Mouse (Mus musculus): Measurements from ENCODE around the gene Fam19a4. TPM values are rescaled to one million over a fixed set of nuclear protein-coding genes. Genes with fewer than 3 reads are reported as not detected.
"Not testable (repeated sequence)": the region's sequence is repeated elsewhere in the genome, so short reads cannot be mapped to it uniquely, and the experiment has no call there.

Fam19a4 gene
- polyA plus RNA-seq, 1 experiment from 2014 or later, result 8.0 TPM

GRCm38 (mm10) chr6:97005038-97005437 lies 55.2 kb downstream of the Fam19a4 start:
- Histone ChIP-seq H3K4me2 (ENCODE audit: low read length) (no peak overlapping the region), H3K9me3 (ENCODE audit: control insufficient read depth, low read length) (no peaks in the 10 kb centered on the region), H3K9ac (replicated peaks; ENCODE audit: low read length) (no peak overlapping the region), H3K27me3 (ENCODE audit: control insufficient read depth, insufficient read depth, low read length) (no peaks in the 10 kb centered on the region), H3K4me1 (ENCODE audit: control insufficient read depth, insufficient read depth, low read length) (no peaks in the 10 kb centered on the region), H3K36me3 (ENCODE audit: control insufficient read depth, insufficient read depth, low read length) (no peaks in the 10 kb centered on the region), H3K4me3 (replicated peaks; ENCODE audit: low read depth, low read length) (no peak overlapping the region), H3K27ac (replicated peaks; ENCODE audit: low read depth, low read length) (no peak overlapping the region)
- ATAC-seq (ENCODE audit: low FRiP score, low TSS enrichment), result no peak
- peak; percentile 87 for DNase-seq
- WGBS, result 20% methylated on average over 11 of the region's 11 CpGs

DNA sequence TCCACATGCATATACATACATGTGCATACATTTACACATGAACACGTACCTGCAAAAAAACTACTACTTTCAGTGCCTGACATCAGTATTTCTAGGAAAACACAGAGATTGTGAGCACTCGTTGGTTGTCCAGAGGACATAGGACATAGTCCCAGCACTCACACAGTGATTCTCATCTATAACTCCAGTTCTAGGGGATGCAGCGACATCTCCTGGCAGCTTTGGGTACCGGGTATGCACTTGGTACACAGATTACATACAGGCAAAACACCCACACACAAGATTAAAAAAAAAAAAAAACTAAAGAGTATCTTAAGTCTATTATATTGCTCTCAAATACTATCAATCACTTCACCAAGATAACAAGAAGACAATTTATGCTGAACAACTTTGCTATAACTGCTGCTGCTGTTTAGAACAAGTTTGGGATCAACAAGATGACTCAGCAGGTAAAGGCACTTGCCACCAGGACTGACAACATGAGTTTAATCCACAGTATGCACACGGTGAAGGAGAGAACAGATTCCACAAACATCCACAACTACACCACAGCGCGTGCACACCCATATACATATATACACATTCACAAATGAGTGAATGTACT lies 64.6 kb downstream of the Fam19a4 start:
- no peak overlapping the region for H3K27ac ChIP-seq (replicated peaks; ENCODE audit: low read depth, low read length)
- no peak overlapping the region for H3K4me3 ChIP-seq (replicated peaks; ENCODE audit: low read depth, low read length)
- WGBS, result 94% methylated on average over 7 of the region's 7 CpGs
- no peaks in the 10 kb centered on the region for H3K36me3 ChIP-seq (ENCODE audit: control insufficient read depth, insufficient read depth, low read length)
- no peaks in the 10 kb centered on the region for H3K9me3 ChIP-seq (ENCODE audit: control insufficient read depth, low read length)
- no peak overlapping the region for H3K9ac ChIP-seq (replicated peaks; ENCODE audit: low read length)
- H3K27me3 ChIP-seq (ENCODE audit: control insufficient read depth, insufficient read depth, low read length), result no peaks in the 10 kb centered on the region
- H3K4me2 ChIP-seq (ENCODE audit: low read length), result no peak overlapping the region
- H3K4me1 ChIP-seq (ENCODE audit: control insufficient read depth, insufficient read depth, low read length), result no peaks in the 10 kb centered on the region
- ATAC-seq (ENCODE audit: low FRiP score, low TSS enrichment) (no peak), DNase-seq (no peak)

DNA sequence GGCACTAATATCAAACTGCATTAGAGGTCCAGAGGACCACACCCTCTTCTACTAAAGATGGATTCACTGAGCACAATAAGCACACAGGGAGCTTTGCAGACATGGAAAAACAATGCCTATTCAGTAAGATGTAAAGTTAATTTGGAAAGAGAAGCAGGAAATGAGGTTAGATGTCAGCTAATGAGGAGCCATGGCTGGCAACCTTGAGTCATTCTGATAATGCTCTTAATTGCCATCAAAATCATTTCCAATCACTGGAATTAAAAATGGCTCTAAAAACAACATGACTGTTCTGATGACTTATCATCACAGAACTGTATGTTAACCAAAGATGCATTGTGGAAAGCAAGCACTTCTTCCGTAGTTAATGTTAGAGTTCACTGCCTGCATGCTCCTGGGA lies 68.5 kb downstream of the Fam19a4 start:
- no peak for ATAC-seq (ENCODE audit: low FRiP score, low TSS enrichment)
- Histone ChIP-seq H3K4me1 (ENCODE audit: control insufficient read depth, insufficient read depth, low read length) (no peaks in the 10 kb centered on the region), H3K9ac (replicated peaks; ENCODE audit: low read length) (no peak overlapping the region), H3K9me3 (ENCODE audit: control insufficient read depth, low read length) (no peaks in the 10 kb centered on the region), H3K4me2 (ENCODE audit: low read length) (no peak overlapping the region), H3K4me3 (replicated peaks; ENCODE audit: low read depth, low read length) (no peak overlapping the region), H3K27me3 (ENCODE audit: control insufficient read depth, insufficient read depth, low read length) (no peaks in the 10 kb centered on the region), H3K36me3 (ENCODE audit: control insufficient read depth, insufficient read depth, low read length) (no peaks in the 10 kb centered on the region), H3K27ac (replicated peaks; ENCODE audit: low read depth, low read length) (no peak overlapping the region)
- no peak for DNase-seq
- 93% methylated on average over 1 of the region's 1 CpGs for WGBS

DNA sequence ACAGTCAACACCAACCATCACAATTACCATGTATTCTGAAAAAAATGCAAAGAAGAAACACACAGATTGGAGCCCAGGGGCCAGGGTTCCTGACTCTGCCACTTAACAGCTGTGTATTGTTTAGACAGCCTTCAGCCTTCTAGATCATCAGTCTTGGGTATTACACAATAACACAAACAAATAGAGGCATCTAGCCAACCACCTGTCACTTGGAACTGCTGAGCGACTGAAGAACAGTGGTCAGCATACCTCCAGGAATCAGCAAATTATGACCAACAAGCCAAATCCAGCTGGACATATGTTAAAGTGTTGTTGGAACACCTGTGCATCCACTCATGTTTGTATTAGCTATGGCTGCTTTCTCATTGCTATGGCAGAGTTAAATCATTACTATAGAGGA lies 82.7 kb downstream of the Fam19a4 start:
- Histone ChIP-seq H3K4me2 (ENCODE audit: low read length) (no peak overlapping the region), H3K36me3 (ENCODE audit: control insufficient read depth, insufficient read depth, low read length) (no peaks in the 10 kb centered on the region), H3K9ac (replicated peaks; ENCODE audit: low read length) (no peak overlapping the region), H3K4me1 (ENCODE audit: control insufficient read depth, insufficient read depth, low read length) (no peaks in the 10 kb centered on the region), H3K4me3 (replicated peaks; ENCODE audit: low read depth, low read length) (no peak overlapping the region), H3K27me3 (ENCODE audit: control insufficient read depth, insufficient read depth, low read length) (no peaks in the 10 kb centered on the region), H3K9me3 (ENCODE audit: control insufficient read depth, low read length) (no peaks in the 10 kb centered on the region), H3K27ac (replicated peaks; ENCODE audit: low read depth, low read length) (no peak overlapping the region)
- ATAC-seq (ENCODE audit: low FRiP score, low TSS enrichment), result no peak
- DNase-seq, result no peak
- 91% methylated on average over 1 of the region's 1 CpGs for WGBS

GRCm38 (mm10) chr6:96944796-96945195 lies 115.4 kb downstream of the Fam19a4 start:
- H3K4me3 ChIP-seq (replicated peaks; ENCODE audit: low read depth, low read length), result no peak overlapping the region
- H3K4me2 ChIP-seq (ENCODE audit: low read length), result no peak overlapping the region
- whole genome bisulfite sequencing, result 58% methylated on average over 2 of the region's 2 CpGs
- H3K27ac ChIP-seq (replicated peaks; ENCODE audit: low read depth, low read length), result no peak overlapping the region
- no peak overlapping the region for H3K9ac ChIP-seq (replicated peaks; ENCODE audit: low read length)
- ATAC-seq (ENCODE audit: low FRiP score, low TSS enrichment) (no peak), DNase-seq (no peak)
- no peaks in the 10 kb centered on the region for H3K4me1 ChIP-seq (ENCODE audit: control insufficient read depth, insufficient read depth, low read length)
- H3K27me3 ChIP-seq (ENCODE audit: control insufficient read depth, insufficient read depth, low read length), result no peaks in the 10 kb centered on the region
- no peaks in the 10 kb centered on the region for H3K9me3 ChIP-seq (ENCODE audit: control insufficient read depth, low read length)
- H3K36me3 ChIP-seq (ENCODE audit: control insufficient read depth, insufficient read depth, low read length), result no peaks in the 10 kb centered on the region

DNA sequence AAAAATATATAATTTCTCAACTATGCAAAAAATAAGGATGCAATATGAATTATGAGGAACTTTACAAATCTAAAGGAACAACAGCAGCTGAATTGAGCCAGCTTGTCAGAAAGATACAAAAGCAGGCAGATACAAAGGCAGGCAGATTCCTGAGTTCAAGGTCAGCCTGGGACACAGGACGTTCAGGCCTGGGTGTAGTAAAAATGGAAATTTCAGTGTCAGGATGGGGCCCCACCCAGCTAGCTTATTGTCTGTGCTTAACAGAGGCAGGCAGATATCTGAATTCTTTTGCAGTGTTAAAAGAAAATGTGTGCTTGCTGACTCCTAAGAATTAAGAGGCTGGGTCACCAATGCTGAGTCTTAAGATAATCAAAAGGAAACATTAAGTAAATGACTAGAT lies 124.4 kb downstream of the Fam19a4 start:
- Histone ChIP-seq H3K4me3 (replicated peaks; ENCODE audit: low read depth, low read length) (no peak overlapping the region), H3K9me3 (ENCODE audit: control insufficient read depth, low read length) (no peaks in the 10 kb centered on the region), H3K27ac (replicated peaks; ENCODE audit: low read depth, low read length) (no peak overlapping the region), H3K4me2 (ENCODE audit: low read length) (no peak overlapping the region), H3K4me1 (ENCODE audit: control insufficient read depth, insufficient read depth, low read length) (no peaks in the 10 kb centered on the region), H3K36me3 (ENCODE audit: control insufficient read depth, insufficient read depth, low read length) (no peaks in the 10 kb centered on the region), H3K27me3 (ENCODE audit: control insufficient read depth, insufficient read depth, low read length) (no peaks in the 10 kb centered on the region), H3K9ac (replicated peaks; ENCODE audit: low read length) (no peak overlapping the region)
- ATAC-seq (ENCODE audit: low FRiP score, low TSS enrichment), result no peak
- WGBS, result 70% methylated on average over 1 of the region's 1 CpGs
- no peak for DNase-seq

- Histone ChIP-seq H3K36me3 (ENCODE audit: control insufficient read depth, insufficient read depth, low read length) (no peaks in the 10 kb centered on the region), H3K27ac (replicated peaks; ENCODE audit: low read depth, low read length) (peak overlapping the region; percentile 42), H3K9ac (replicated peaks; ENCODE audit: low read length) (no peak overlapping the region), H3K4me2 (ENCODE audit: low read length) (no peak overlapping the region), H3K9me3 (ENCODE audit: control insufficient read depth, low read length) (no peaks in the 10 kb centered on the region), H3K4me3 (replicated peaks; ENCODE audit: low read depth, low read length) (no peak overlapping the region), H3K27me3 (ENCODE audit: control insufficient read depth, insufficient read depth, low read length) (no peaks in the 10 kb centered on the region), H3K4me1 (ENCODE audit: control insufficient read depth, insufficient read depth, low read length) (no peaks in the 10 kb centered on the region)
- WGBS, result 53% methylated on average over 8 of the region's 8 CpGs
- peak; percentile 41 for DNase-seq
- peak; percentile 43; the same call in 1 of the 2 replicates for ATAC-seq (ENCODE audit: low FRiP score, low TSS enrichment)
Measured at GRCm38 (mm10) chr6:96909061-96909480, 151.1 kb downstream of the Fam19a4 start.

GRCm38 (mm10) chr6:96877105-96877504 lies 183.1 kb downstream of the Fam19a4 start:
- not testable (repeated sequence) for H3K4me2 ChIP-seq (ENCODE audit: low read length); H3K9ac ChIP-seq (replicated peaks; ENCODE audit: low read length); H3K9me3 ChIP-seq (ENCODE audit: control insufficient read depth, low read length); H3K4me1 ChIP-seq (ENCODE audit: control insufficient read depth, insufficient read depth, low read length); H3K4me3 ChIP-seq (replicated peaks; ENCODE audit: low read depth, low read length); H3K36me3 ChIP-seq (ENCODE audit: control insufficient read depth, insufficient read depth, low read length); H3K27ac ChIP-seq (replicated peaks; ENCODE audit: low read depth, low read length); DNase-seq; H3K27me3 ChIP-seq (ENCODE audit: control insufficient read depth, insufficient read depth, low read length); ATAC-seq (ENCODE audit: low FRiP score, low TSS enrichment)
- WGBS, result 94% methylated on average over 18 of the region's 18 CpGs

- ATAC-seq (ENCODE audit: low FRiP score, low TSS enrichment); H3K4me3 ChIP-seq (replicated peaks; ENCODE audit: low read depth, low read length); H3K4me2 ChIP-seq (ENCODE audit: low read length); H3K27me3 ChIP-seq (ENCODE audit: control insufficient read depth, insufficient read depth, low read length); DNase-seq; H3K27ac ChIP-seq (replicated peaks; ENCODE audit: low read depth, low read length); H3K36me3 ChIP-seq (ENCODE audit: control insufficient read depth, insufficient read depth, low read length); H3K4me1 ChIP-seq (ENCODE audit: control insufficient read depth, insufficient read depth, low read length); H3K9ac ChIP-seq (replicated peaks; ENCODE audit: low read length); H3K9me3 ChIP-seq (ENCODE audit: control insufficient read depth, low read length): not testable (repeated sequence)
- 94% methylated on average over 13 of the region's 13 CpGs for WGBS
Measured at GRCm38 (mm10) chr6:96876651-96877050, 183.6 kb downstream of the Fam19a4 start.
